Mouse (Mus musculus) G1E (cell line): ENCODE measurements around the gene Pkdcc.

ENCODE experiments used
- CTCF ChIP-seq: IDR thresholded peaks from 2 replicates; pipeline ENCODE4 v1.5.1; 2012; ENCODE audit warnings: low read depth, low read length, inconsistent platforms, mixed read lengths
- GATA1 ChIP-seq: IDR thresholded peaks from 2 replicates; pipeline ENCODE4 v1.6.1; 2012; ENCODE audit warnings: borderline replicate concordance, low read length, inconsistent platforms, mixed read lengths
- POLR2AphosphoS5 ChIP-seq: IDR thresholded peaks from 2 replicates; pipeline ENCODE4 v1.6.1; 2012; ENCODE audit warnings: low read depth, low read length, inconsistent platforms; ENCODE audit not compliant: insufficient replicate concordance
- TAL1 ChIP-seq: conservative IDR thresholded peaks from 2 replicates; pipeline ENCODE4 v1.6.1; 2012; ENCODE audit warnings: low read depth, low read length, inconsistent platforms, mixed read lengths

DNA sequence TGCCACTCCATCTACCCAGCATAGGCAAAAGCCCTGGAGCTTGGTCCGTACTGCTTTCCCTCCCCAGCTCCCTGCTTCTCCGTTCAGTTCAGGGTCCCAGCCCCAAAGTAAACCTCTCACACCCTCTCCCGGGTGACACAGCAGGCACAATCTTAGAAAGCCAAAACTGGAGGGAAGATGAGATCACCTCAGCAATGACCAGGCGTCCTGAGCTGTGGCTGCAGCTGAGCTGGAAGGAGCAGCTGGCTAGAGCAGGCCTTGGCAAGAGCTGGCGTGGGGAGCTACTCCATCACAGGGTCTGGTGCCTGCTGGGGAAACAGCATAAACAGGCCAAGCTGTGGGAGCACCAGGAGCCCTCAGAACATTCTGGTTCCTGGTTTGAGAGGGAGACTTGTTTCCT lies 4.6 kb upstream of the Pkdcc start:
- TF ChIP-seq CTCF (no peak), GATA1 (no peak), TAL1 (no peak), POLR2AphosphoS5 (no peak)
